Mouse (Mus musculus) CD4-positive, CD25-positive, alpha-beta regulatory T cell, adult 2 months (primary cell): ENCODE results near the gene Mettl7b.

Source experiments
- DNase-seq: peaks from one replicate; pipeline ENCODE4 v3.0.0-alpha.2; 2012; ENCODE audit warnings: low read depth, low spot score

Mettl7b gene

GRCm38 (mm10) chr10:128919966-128920365 is 40.8 kb downstream of the Mettl7b start:
- DNase-seq, result no peak

GRCm38 (mm10) chr10:128919203-128919631 is 41.6 kb downstream of the Mettl7b start:
- no peak for DNase-seq

- no peak for DNase-seq
Measured at GRCm38 (mm10) chr10:128918246-128918645, 42.5 kb downstream of the Mettl7b start.

- DNase-seq, result no peak
Measured at GRCm38 (mm10) chr10:128917400-128917799, 43.4 kb downstream of the Mettl7b start.

- no peak for DNase-seq
Measured at GRCm38 (mm10) chr10:128916665-128917064, 44.1 kb downstream of the Mettl7b start.

GRCm38 (mm10) chr10:128915550-128915949 is 45.2 kb downstream of the Mettl7b start:
- no peak for DNase-seq

GRCm38 (mm10) chr10:128913696-128914095 is 47.1 kb downstream of the Mettl7b start:
- DNase-seq, result no peak

- DNase-seq, result peak; percentile 90
Measured at GRCm38 (mm10) chr10:128913219-128913618, 47.6 kb downstream of the Mettl7b start.

- DNase-seq, result no peak
Measured at GRCm38 (mm10) chr10:128912791-128913190, 48.0 kb downstream of the Mettl7b start.

GRCm38 (mm10) chr10:128912268-128912667 is 48.5 kb downstream of the Mettl7b start:
- no peak for DNase-seq

GRCm38 (mm10) chr10:128911430-128911829 is 49.4 kb downstream of the Mettl7b start:
- no peak for DNase-seq

- DNase-seq, result no peak
Measured at GRCm38 (mm10) chr10:128910066-128910841, 50.5 kb downstream of the Mettl7b start.

- DNase-seq, result no peak
Measured at GRCm38 (mm10) chr10:128909567-128910028, 51.2 kb downstream of the Mettl7b start.

GRCm38 (mm10) chr10:128908778-128909448 is 51.9 kb downstream of the Mettl7b start:
- no peak for DNase-seq
